Mouse (Mus musculus) stomach, embryonic 14.5 days (tissue): ENCODE measurements around the gene Zscan26. TPM values are rescaled to one million over a fixed set of nuclear protein-coding genes. Genes with fewer than 3 reads are reported as not detected.
"Not testable (repeated sequence)": the region's sequence is repeated elsewhere in the genome, so short reads cannot be mapped to it uniquely, and the experiment has no call there.

ENCODE experiments used
- ATAC-seq: fragments of 200-750 bp; cut with Nextera tagmentation; 2 replicates; pipeline ENCODE4 v1.8.0; 2017; ENCODE audit warnings: low read depth, moderate TSS enrichment; ENCODE audit not compliant: insufficient number of reproducible peaks, insufficient read depth, low FRiP score
- H3K27ac ChIP-seq: fragments of 300-500 bp; sonication (generic); 2 replicates; pipeline ENCODE4 v1.5.1; 2014; ENCODE audit warnings: mild to moderate bottlenecking, low read length, moderate library complexity, mixed read lengths
- H3K27me3 ChIP-seq: fragments of 300-500 bp; sonication (generic); 2 replicates; pipeline ENCODE4 v1.6.1; 2014; ENCODE audit warnings: low read length, control low read depth, mixed read lengths; ENCODE audit not compliant: control insufficient read depth, insufficient read depth
- H3K36me3 ChIP-seq: fragments of 300-500 bp; sonication (generic); 2 replicates; pipeline ENCODE4 v1.6.1; 2014; ENCODE audit warnings: mild to moderate bottlenecking, control low read depth, low read length, moderate library complexity, mixed read lengths; ENCODE audit not compliant: control insufficient read depth, insufficient read depth
- H3K4me1 ChIP-seq: fragments of 300-500 bp; sonication (generic); 2 replicates; pipeline ENCODE4 v1.6.1; 2014; ENCODE audit warnings: low read length, control low read depth, mixed read lengths; ENCODE audit not compliant: control insufficient read depth, insufficient read depth
- H3K4me2 ChIP-seq: fragments of 300-500 bp; sonication (generic); replicated peaks from 2 replicates; pipeline ENCODE4 v1.6.1; 2014; ENCODE audit warnings: low read depth, low read length, control low read depth
- H3K4me3 ChIP-seq: fragments of 300-500 bp; sonication (generic); 2 replicates; pipeline ENCODE4 v1.5.1; 2014; ENCODE audit warnings: low read depth, low read length, control low read depth
- H3K9ac ChIP-seq: fragments of 300-500 bp; sonication (generic); replicated peaks from 2 replicates; pipeline ENCODE4 v1.6.1; 2014; ENCODE audit warnings: low read depth, mild to moderate bottlenecking, control low read depth, low read length, moderate library complexity, mixed read lengths
- H3K9me3 ChIP-seq: fragments of 300-500 bp; sonication (generic); 2 replicates; pipeline ENCODE4 v1.6.1; 2016; ENCODE audit warnings: low read depth, low read length, control low read depth; ENCODE audit not compliant: control insufficient read depth
- WGBS: fragments of 180-500 bp; shearing (Covaris S2); extraction: QIAGEN DNeasy Blood & Tissue Kit; methylation state at CpG from one replicate; pipeline ENCODE4 v1.1.7; 2014; 5-methylcytosine and 5-hydroxymethylcytosine counted together
- polyA plus RNA-seq: library from polyadenylated mRNA; unstranded; fragments of >200 nt; fragmentation: Nextera tagmentation; extraction: Ambion mirVana; gene quantifications from 2 replicates; pipeline ENCODE4 v1.2.1, GENCODE M21; 2014

Gene Zscan26
- polyA plus RNA-seq, 1 experiment from 2014 or later = 35.8 TPM

DNA sequence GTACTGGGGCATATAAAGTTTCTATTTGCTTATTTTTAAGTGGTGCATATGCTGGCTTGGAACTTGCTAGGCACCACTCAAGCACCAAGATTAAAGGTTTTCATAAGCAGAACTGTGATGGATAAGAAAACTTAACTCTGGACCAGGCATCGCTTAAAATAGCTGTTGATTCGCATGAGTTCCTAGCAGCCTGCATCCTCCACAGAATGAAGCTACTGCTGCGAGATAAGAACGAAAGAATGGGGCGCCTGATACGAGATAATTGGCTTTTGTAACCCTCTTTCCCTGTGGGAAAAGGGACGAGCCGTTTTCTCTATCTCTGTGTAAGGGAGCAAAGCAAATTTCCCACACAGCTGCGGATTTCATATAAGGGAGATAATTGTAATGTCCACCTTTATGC lies 15.6 kb upstream of the Zscan26 start:
- Histone ChIP-seq H3K9ac (no peak overlapping the region), H3K4me1 (no peaks in the 10 kb centered on the region), H3K9me3 (no peaks in the 10 kb centered on the region), H3K27me3 (no peaks in the 10 kb centered on the region), H3K4me2 (peak overlapping the region; percentile 88; the same call in 1 of the 2 replicates), H3K27ac (no peak overlapping the region), H3K4me3 (no peak overlapping the region), H3K36me3 (no peaks in the 10 kb centered on the region)
- ATAC-seq = no peak
- WGBS = 37% methylated on average over 9 of the region's 9 CpGs

DNA sequence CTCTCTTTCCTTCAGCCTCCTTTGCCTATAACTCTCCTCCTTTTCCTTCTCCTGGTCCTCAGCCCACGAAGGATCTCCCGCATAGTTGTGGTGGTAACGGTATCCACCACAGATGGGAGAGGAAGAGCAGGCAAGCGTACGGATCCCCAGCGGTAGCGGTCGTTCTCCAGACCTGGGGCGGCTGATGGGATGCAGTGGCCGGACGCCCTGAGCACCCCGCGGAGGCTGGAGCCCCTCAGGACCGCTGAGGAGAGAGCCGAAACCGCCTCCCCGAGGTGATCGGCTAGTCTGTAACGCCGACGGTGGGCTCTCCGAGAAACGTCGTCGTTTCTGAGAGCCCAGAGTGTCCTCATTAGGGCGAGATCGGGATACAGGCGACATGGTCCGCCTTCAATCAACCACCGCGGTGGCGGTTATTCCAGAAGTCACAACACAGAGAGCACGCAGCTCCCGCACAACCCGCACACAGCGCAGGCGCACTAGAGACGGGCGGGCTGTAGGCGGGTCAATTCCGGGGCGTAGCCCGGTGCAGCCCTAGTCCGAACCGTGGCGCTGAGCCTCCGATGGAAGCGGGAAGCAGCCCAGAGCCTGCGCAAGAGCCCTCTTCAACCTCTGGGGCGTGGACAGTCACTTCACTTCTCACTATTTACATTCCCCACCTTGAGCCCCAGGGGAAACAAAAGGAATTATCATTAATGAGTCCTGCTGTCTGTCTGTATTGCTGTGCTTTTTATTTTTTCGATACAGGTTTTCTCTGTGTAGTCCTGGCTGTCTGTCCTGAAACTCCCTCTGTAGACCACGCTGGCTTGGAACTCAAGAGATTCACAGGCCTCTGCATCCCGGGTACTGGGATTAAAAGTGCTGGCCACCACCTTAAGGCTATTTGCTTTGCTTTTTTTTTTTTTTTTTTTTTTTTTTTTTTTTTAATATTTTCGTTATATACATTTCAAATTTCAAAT lies 14.8 kb upstream of the Zscan26 start, which contains the start of gene Nkapl:
Nkapl (minus strand) TSS at position 449 of the 959 bp plus-strand sequence.
- peak within 1 kb of the TSS; percentile 56 for H3K4me3 ChIP-seq
- no peaks in the 10 kb centered on the region for H3K9me3 ChIP-seq
- under 1% methylated on average over 54 of the region's 54 CpGs for WGBS
- peak within 1 kb of the TSS; percentile 88 for H3K4me2 ChIP-seq
- H3K4me1 ChIP-seq = no peaks in the 10 kb centered on the region
- H3K9ac ChIP-seq = peak within 1 kb of the TSS; percentile 64
- H3K27me3 ChIP-seq = no peaks in the 10 kb centered on the region
- no peaks in the 10 kb centered on the region for H3K36me3 ChIP-seq
- peak; percentile 99 for ATAC-seq
- no peak within 1 kb of the TSS for H3K27ac ChIP-seq

DNA sequence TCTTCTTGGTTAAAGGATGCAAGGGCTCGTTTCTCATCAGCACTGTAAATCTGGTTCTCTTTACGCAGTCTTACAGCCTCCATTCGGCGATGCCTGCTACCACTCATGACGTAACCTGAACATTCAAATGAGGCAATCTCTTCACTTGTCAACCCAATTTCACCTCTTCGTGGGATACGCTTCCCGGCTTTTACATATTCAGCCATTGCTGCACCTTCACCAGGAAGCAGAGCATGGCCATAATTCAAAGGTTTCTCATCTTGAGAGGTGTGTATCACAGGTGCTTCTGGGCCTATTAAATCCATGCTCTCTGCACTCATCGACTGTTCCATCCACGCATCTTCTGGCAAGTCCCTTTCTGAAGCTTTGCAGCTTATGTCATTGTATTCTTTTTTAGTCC lies 13.8 kb upstream of the Zscan26 start:
- no peaks in the 10 kb centered on the region for H3K27me3 ChIP-seq
- no peak overlapping the region for H3K4me3 ChIP-seq
- no peaks in the 10 kb centered on the region for H3K4me1 ChIP-seq
- no peaks in the 10 kb centered on the region for H3K9me3 ChIP-seq
- no peak overlapping the region for H3K9ac ChIP-seq
- ATAC-seq = no peak
- no peaks in the 10 kb centered on the region for H3K36me3 ChIP-seq
- 88% methylated on average over 10 of the region's 10 CpGs for WGBS
- H3K4me2 ChIP-seq = no peak overlapping the region
- H3K27ac ChIP-seq = no peak overlapping the region

DNA sequence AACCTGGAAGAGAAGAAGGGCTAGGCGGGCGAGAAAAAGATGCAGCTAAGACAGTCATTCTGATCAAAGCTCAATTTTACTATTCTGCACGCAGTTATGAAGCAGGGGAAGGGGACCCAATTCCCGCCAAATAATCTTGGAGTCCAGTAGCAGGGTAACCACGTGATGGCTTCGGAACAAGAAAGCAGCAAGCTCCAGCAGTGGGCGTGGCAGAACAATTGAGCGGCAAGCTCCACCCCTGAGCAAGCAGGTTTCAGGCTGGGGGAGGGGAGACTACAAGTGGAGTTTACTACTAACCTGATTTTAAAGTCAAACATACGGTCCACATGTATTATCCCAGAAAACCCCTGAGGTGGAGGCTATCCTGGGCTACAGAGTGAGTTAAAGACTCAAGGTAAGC lies 9.0 kb upstream of the Zscan26 start:
- not testable (repeated sequence) for H3K4me2 ChIP-seq, H3K4me1 ChIP-seq, H3K36me3 ChIP-seq, H3K9ac ChIP-seq, ATAC-seq, H3K27ac ChIP-seq, H3K4me3 ChIP-seq, H3K27me3 ChIP-seq, H3K9me3 ChIP-seq
- WGBS = 50% methylated on average over 9 of the region's 9 CpGs

DNA sequence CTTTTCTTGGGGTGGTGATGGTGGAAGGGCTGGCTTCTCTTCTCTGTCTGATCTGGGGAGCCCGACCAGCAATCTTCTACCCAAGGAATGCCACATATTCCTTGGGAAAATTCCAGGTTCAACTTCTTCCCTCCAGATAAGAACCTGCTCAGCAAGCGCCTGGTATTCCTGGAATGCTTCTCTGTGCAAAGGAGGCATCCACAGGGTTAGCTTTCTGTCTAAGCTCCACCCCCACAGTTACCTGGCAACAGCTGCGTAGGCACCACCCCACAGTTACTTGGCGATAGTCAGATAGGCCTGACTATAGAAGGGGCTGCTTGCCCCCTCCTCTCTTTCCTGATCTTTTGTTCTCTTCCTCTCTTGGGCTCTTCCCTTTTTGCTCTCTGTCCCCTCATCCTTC lies 2.8 kb upstream of the Zscan26 start:
- Histone ChIP-seq H3K36me3 (0 out of 2 replicates have a peak, but pooled peaks cover under 1% of the 10 kb centered on the region), H3K4me2 (no peak overlapping the region), H3K4me3 (no peak overlapping the region), H3K4me1 (peaks cover 3% of the 10 kb centered on the region; the same call in 1 of the 2 replicates), H3K9ac (no peak overlapping the region), H3K27me3 (no peaks in the 10 kb centered on the region), H3K9me3 (no peaks in the 10 kb centered on the region), H3K27ac (no peak overlapping the region)
- peak; percentile 79 for ATAC-seq
- WGBS = 14% methylated on average over 4 of the region's 4 CpGs

DNA sequence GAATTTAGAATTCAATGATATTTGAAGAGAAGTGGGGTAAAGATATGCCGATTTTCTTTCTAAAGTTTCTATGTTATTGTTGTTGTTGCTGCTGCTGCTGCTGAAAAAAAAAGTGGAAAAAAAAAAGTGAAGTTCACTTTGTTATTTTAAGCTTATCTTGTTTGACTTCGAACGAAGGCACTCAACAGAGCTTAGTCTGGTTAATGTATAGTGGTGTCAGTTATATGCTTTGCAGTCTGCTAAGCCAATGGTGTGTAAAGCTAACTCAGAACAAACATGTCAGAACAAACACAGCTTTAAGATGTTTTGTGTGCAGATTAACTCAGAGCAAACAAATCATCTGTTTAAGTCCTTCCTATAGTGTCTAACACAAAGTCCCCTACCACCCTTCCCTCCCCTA lies 603 bp upstream of the Zscan26 start:
- Histone ChIP-seq H3K9ac (no peak overlapping the region), H3K4me3 (peak overlapping the region; percentile 51), H3K4me2 (peak overlapping the region; percentile 61), H3K27me3 (no peaks in the 10 kb centered on the region), H3K36me3 (peaks cover 4% of the 10 kb centered on the region; the same call in 1 of the 2 replicates), H3K27ac (no peak overlapping the region), H3K9me3 (no peaks in the 10 kb centered on the region), H3K4me1 (peaks cover 3% of the 10 kb centered on the region; the same call in 1 of the 2 replicates)
- WGBS = 56% methylated on average over 3 of the region's 3 CpGs
- ATAC-seq = peak; percentile 57; the same call in 1 of the 2 replicates

DNA sequence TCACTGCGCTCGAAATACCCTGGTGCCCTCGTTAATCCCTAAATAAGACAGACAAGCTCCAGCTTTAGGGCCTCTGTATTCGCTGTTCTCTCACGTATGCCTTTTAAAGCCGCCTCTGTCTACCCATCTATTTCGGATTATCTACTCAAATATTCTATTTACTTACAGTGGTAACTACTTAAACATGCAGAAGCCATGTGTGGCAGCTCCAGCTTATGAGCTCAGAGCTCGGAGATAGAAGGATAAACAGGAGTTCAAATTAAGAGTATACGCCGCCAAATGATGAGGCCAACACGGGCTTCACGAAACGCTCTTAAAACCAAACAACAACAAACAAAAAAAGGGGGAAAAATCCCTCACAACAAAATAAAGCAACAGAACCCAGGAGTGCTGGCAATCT lies 488 bp downstream of the Zscan26 start:
- ATAC-seq = no peak
- WGBS = 1% methylated on average over 13 of the region's 13 CpGs
- H3K4me2 ChIP-seq = peak overlapping the region; percentile 61
- peak overlapping the region; percentile 77; the same call in 1 of the 2 replicates for H3K27ac ChIP-seq
- no peaks in the 10 kb centered on the region for H3K27me3 ChIP-seq
- H3K4me3 ChIP-seq = peak overlapping the region; percentile 51
- H3K4me1 ChIP-seq = peaks cover 3% of the 10 kb centered on the region; the same call in 1 of the 2 replicates
- H3K9ac ChIP-seq = peak overlapping the region; percentile 55
- peaks cover 4% of the 10 kb centered on the region; the same call in 1 of the 2 replicates for H3K36me3 ChIP-seq
- no peaks in the 10 kb centered on the region for H3K9me3 ChIP-seq

DNA sequence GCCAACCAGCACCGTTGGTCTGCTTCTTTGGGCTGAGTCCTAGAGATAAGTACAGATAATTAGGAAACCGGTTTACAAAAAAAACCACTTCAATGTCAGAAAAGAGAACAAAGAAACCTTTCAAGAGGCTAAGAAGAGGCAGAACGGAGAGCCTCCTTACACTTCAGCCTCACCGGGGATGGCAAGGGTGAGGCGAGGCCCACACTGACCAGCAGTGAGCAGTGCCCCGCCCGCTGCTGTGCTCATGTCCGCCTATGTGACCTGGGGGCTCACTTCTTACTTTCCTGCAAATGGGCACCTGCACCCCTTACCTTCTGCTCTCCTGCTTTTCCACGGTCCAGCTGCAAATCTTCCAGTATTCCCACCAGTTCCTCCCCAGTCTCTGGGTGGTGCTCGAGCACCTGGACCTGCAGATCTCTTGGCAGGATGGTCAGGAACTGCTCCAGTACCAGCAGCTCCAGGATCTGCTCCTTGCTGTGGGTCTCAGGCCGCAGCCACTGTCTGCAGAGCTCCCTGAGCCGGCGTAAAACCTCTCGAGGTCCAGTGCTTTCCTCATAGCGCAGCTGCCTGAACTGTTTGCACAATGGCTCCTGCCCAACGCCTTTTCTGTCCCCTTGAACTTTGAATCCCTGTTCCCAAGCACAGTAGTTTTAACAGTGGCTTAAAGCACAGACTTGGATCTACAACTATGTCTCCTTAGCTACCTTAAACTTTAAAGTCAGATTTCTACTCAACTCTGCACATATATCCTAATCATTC lies 5.5 kb downstream of the Zscan26 start:
- no peak; the same call in 1 of the 2 replicates for ATAC-seq
- peaks cover 3% of the 10 kb centered on the region; the same call in 1 of the 2 replicates for H3K4me1 ChIP-seq
- no peak overlapping the region for H3K9ac ChIP-seq
- 77% methylated on average over 16 of the region's 16 CpGs for WGBS
- H3K4me2 ChIP-seq = no peak overlapping the region
- H3K9me3 ChIP-seq = no peaks in the 10 kb centered on the region
- peaks cover 41% of the 10 kb centered on the region for H3K36me3 ChIP-seq
- no peaks in the 10 kb centered on the region for H3K27me3 ChIP-seq
- no peak overlapping the region for H3K27ac ChIP-seq
- H3K4me3 ChIP-seq = no peak overlapping the region
